Mouse (Mus musculus): ENCODE results near the gene Vmn2r75.
"Not testable (repeated sequence)": the region's sequence is repeated elsewhere in the genome, so short reads cannot be mapped to it uniquely, and the experiment has no call there.

The Vmn2r75 gene

GRCm38 (mm10) chr7:86171678-86172077 is at the start of gene Vmn2r75:
Gene Vmn2r75, minus strand, starts transcription at chr7:86171778.
- not testable (repeated sequence) for DNase-seq (ENCODE audit: low read depth, low spot score)

- no peak for DNase-seq (ENCODE audit: low read depth, low spot score)
Observed at GRCm38 (mm10) chr7:86211345-86211744, 39.8 kb upstream of the Vmn2r75 start.
